Mouse (Mus musculus): Measurements from ENCODE around the gene Efl1. TPM values are rescaled to one million over a fixed set of nuclear protein-coding genes. Genes with fewer than 3 reads are reported as not detected.
"Not testable (repeated sequence)": the region's sequence is repeated elsewhere in the genome, so short reads cannot be mapped to it uniquely, and the experiment has no call there.

Efl1 gene
- total RNA-seq, 2 experiments from 2014 or later = 16.0 to 16.1 TPM

DNA sequence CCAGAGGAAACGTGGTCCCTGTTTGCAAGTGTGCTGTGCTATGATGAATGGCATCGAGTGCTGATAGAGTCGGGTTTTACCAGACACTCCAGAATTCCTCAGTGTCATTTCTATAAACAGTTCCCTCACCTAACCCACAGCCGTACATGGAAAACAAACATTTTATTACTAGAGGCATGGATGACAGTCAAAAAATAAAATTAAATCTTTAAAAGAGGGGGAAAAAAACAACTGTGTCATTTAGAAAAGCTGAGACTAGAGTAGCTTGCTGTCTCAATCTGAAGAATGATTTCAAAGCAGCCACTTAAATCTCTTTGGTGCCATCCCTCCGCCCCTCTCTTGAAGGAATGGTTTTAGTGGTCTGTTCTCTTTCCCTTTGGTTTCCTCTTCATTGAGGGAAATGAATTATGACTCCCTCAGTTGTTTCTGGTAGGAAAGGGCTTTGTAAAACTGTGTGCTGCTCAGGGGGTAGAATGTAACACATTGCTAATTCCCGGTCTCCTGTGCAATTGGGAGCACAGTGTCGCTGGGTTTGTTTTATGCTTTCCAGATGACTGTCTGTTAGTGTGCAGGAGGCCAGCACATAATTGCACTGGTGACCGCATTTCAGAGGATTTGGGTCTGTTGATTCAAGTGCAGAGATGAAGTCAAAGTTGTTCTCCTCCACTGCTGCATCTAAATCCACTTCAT, 67.6 kb downstream of the Efl1 start:
- intact Hi-C loops (cut with DNase I) = loop anchor here (2.0 to 5.0 kb wide), 4 partner anchors 149 to 835 kb away; no protein-coding TSS in a partner anchor
- DNase-seq (ENCODE audit: low spot score in 2 of 2) = no peak

- no peak for DNase-seq (ENCODE audit: low spot score in 2 of 2)
- intact Hi-C loops (cut with DNase I) = loop anchor here (5.0 kb wide), 2 partner anchors 483 to 768 kb away; no protein-coding TSS in a partner anchor
Observed at GRCm38 (mm10) chr7:82719285-82719684, 70.9 kb downstream of the Efl1 start.

- intact Hi-C loops (cut with DNase I) = loop anchor here (5.0 kb wide), 2 partner anchors 483 to 768 kb away; no protein-coding TSS in a partner anchor
- DNase-seq (ENCODE audit: low spot score in 2 of 2) = no peak
Observed at GRCm38 (mm10) chr7:82719740-82720139, 71.3 kb downstream of the Efl1 start.

- DNase-seq (ENCODE audit: low spot score in 2 of 2) = no peak
- intact Hi-C loops (cut with DNase I) = no loop called here
Observed at GRCm38 (mm10) chr7:82720501-82720900, 72.1 kb downstream of the Efl1 start.

DNA sequence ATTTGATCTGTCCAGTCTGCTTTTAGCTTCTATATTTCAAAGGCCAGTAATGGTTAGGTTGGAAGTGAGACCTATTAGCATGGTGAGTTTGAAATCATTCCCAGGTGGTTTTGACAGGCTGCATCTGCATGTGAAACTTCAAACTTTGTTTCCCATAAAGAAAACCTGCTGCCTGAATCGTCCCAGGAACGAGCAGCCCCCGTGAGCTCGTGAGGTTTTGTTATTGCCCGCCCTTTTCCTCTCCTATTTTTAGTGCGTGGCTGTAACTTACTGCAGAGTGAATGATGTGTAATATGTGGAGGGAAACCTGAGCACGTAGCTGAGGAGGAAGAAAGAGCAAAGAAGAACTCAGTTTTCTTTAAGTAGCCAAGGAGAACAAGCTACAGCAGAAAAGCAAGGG, 72.5 kb downstream of the Efl1 start:
- intact Hi-C loops (cut with DNase I) = no loop called here
- DNase-seq (ENCODE audit: low spot score in 2 of 2) = no peak

DNA sequence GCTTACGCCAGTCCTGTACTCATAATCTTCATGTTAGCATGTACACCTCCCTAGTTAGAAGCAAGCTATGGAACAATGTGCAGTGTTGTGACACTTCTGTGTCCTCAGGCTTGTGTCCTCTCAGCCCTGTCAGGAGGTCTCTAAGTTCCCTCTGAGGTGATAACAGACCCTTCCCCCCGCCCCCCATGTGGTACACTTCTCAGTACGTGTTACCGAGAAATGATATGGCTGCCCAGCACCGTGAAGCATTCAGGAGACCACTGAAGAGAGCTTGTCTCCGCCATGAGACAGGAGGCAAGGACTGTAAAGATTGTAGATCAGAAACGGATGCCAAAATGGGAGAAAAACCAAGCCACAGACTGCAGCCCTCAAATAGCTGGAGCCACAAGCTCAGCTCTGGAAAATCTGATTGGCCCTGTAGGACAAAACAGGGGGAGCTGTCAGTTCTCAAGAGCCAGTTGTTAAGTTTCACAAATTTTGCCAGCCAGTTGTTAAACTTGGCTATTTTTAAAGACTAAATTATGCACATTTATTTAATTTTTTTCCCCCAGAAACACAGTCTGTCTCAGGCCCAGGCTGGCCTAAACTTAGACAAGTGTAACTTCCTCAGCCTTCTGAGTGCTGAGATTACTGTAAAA, 74.2 kb downstream of the Efl1 start:
- intact Hi-C loops (cut with DNase I) = no loop called here
- DNase-seq (ENCODE audit: low spot score in 2 of 2) = peak in 1 of 2 experiments; percentile 62

DNA sequence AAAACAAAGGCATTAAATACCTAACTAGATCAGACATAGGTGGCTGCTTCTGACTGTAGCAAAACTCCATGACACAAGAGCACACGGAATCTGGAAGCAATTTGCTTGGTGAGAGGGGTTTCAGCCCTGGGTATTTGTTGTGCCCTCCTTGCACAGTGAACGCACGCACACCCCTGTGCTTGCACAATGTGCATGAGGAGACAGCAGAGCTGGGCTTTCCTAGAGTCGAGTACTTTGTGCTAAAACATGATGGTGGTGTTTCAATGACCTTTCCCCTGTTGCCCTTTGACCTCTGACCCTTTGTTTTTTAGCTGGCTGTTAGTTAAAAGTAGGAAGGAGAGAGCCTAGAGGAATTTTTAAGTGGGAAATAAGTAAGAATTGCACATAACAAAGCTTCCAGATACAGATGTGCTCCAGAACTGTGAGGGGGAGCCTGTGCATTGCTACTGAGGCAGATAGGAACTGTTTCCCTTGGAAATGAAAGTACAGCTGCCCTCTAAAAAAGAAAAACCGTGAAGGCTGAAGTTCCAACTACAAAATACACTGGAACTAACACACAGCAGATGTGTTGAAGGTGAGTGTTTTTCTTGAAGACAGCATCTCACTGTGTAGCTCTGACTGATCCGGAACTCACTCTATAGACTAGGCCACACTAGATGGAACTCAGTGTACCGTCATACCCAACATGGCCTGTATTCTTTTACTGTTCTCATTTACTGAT, 74.9 kb downstream of the Efl1 start:
- intact Hi-C loops (cut with DNase I) = no loop called here
- no peak for DNase-seq (ENCODE audit: low spot score in 2 of 2)

GRCm38 (mm10) chr7:82724491-82724890, 76.1 kb downstream of the Efl1 start:
- intact Hi-C loops (cut with DNase I) = no loop called here
- no peak for DNase-seq (ENCODE audit: low spot score in 2 of 2)

- no peak for DNase-seq (ENCODE audit: low spot score in 2 of 2)
- intact Hi-C loops (cut with DNase I) = no loop called here
Observed at GRCm38 (mm10) chr7:82725006-82725636, 76.7 kb downstream of the Efl1 start.

DNA sequence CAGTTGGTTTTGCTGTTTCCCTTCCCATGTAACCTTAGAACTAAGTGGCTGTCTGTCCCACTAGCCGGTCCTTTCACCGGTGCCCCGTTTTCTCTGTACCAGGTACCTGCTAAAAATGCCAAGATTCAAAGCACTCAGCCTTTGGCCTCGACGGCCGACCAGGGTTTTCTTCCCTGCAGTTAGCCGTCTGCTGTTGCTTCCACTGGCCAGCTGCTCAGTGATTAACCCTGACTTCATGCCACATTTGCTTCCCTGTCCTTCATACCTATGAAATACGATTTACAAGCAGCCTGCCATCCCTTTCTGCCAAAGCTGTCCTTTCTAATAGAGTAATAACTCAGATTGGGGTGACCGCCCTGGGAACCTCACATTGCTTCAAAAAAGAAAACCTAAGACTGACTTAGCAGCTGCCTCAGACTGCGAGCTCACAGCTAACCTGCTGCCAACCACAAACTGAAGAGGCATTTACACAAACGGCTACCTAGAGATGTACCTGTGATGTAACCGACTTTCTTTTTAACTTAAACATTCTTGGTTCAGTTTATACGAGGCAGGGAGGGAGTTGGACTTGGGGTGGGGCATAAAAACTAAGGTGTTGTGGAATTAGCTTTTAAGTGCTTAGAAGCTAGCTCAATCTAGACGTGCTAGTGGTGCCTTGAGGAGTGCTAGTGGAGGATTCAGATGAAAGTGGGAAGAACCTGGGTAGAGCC, 77.5 kb downstream of the Efl1 start:
- DNase-seq (ENCODE audit: low spot score in 2 of 2) = no peak
- intact Hi-C loops (cut with DNase I) = no loop called here

GRCm38 (mm10) chr7:82727066-82727465, 78.7 kb downstream of the Efl1 start:
- DNase-seq (ENCODE audit: low spot score in 2 of 2) = no peak
- intact Hi-C loops (cut with DNase I) = no loop called here

- intact Hi-C loops (cut with DNase I); DNase-seq (ENCODE audit: low spot score in 2 of 2): not testable (repeated sequence)
Observed at GRCm38 (mm10) chr7:82729009-82729408, 80.6 kb downstream of the Efl1 start.

DNA sequence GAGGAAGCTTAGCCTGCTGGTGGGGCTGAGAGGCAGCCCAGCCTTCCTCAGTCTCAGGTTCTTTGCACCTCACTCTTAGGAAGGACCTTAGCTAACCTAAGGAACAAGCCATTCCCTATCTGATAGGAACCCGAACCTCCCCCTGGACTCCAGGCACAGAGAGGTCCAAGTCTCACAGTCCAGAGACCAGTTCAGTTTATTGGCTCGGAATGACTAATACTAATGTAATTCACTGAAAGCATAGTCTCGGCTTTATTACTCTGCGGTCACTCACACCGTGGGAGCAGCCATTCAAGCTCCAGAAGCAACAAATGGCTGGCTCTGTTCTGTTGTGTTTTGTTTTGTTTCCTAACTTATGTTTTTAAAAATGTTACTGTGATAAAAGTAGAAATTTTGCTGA, 84.7 kb downstream of the Efl1 start:
- no peak for DNase-seq (ENCODE audit: low spot score in 2 of 2)
- intact Hi-C loops (cut with DNase I) = no loop called here

DNA sequence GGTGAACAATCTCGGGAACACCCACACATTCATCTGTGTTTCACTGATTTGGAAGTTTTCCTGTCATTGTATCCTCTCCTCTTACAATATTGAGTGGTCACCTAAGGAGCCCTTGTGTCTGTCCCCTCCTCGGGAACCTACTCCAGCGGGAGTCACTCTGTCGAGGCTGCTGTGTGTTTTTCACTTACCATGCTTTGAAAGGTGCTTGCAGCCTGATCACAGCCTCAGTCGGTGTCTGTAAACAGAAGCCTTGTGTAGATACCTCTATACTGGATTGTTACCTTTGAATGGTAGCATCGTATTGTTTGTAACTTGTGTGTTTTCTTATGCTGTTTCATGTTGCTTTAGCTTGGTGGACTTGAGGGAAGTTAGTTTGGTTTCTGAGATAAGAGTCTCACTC, 85.6 kb downstream of the Efl1 start:
- intact Hi-C loops (cut with DNase I) = no loop called here
- no peak for DNase-seq (ENCODE audit: low spot score in 2 of 2)

DNA sequence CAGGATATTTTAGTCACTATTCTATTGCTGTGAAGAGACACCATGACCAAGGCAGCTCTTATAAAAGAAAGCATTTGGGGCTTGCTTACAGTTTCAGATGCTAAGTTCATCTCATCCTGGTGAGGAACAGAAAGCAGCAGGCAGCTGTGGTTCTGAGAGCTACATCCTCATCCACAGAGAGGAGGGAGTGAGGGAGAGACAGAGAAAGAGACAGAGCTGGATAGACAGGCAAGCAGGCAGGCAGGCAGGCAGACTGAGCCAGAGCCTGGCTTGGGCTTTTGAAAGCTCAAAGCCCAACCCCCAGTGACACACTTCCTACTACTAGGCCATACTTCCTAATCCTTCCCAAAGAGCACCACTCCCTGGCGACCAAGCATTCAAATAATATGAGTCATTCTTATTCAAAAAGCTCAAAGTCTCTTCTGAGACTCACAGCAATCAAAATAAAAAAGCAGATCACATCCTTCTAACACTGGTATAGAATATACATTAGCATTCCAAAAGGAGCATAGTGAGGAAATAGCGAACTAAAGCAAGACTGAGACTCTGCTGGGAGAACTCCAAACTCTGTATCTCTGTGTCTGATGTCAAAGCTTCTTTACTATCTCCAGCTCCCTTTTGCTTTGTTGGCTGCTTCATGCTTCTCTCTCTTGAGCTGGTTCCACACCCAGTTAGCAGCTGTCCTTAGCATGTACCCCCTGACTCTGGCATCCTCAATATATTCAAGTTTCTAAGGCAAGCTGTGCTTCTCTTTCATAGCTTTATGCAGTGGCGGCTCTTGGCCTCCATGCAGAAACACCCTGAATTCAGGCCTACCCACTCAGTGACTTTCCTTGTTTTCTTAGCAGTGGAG, 86.6 kb downstream of the Efl1 start:
- intact Hi-C loops (cut with DNase I) = no loop called here
- DNase-seq (ENCODE audit: low spot score in 2 of 2) = peak in 1 of 2 experiments; percentile 67

DNA sequence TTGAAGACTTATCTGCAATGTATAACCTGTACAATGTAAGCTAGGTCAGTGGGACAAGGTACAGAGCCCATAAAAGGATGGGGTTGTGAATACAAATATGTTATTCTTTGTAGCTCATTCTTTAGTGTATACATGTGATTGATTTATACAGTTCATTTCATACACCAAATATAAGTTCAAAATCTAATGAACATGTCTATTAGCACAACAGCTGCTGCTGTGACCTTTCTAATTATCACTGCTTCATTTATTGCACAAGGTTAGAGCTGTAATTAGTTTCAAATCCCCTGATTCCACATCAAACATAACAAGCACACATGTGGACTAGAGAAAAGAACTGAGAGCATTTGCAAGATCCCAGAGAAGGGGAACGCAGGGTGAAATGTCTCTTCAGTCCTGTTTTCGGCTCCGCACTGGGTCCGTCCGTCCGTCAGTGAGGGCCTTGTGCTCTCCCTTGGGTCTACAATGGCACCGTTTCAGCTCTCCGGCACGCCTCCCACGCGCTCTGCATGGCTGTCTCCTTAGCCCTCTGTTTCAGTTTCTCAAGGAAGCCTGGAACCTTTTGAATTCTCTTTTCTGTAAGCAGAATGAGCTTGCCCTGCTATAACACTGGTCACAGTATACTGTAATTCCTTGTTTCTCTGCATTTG, 94.8 kb downstream of the Efl1 start:
- peak in 1 of 2 experiments; percentile 57 for DNase-seq (ENCODE audit: low spot score in 2 of 2)
- intact Hi-C loops (cut with DNase I) = no loop called here

GRCm38 (mm10) chr7:82744167-82744715, 95.8 kb downstream of the Efl1 start:
- intact Hi-C loops (cut with DNase I) = no loop called here
- DNase-seq (ENCODE audit: low spot score in 2 of 2) = no peak

GRCm38 (mm10) chr7:82748812-82749211, 100.4 kb downstream of the Efl1 start:
- intact Hi-C loops (cut with DNase I) = no loop called here
- DNase-seq (ENCODE audit: low spot score in 2 of 2) = no peak
